Mouse (Mus musculus): Measurements from ENCODE around the gene Ccdc6. TPM values are rescaled to one million over a fixed set of nuclear protein-coding genes. Genes with fewer than 3 reads are reported as not detected.

Gene Ccdc6
- polyA plus RNA-seq (2014; fragmentation: Nextera tagmentation; extraction: Ambion mirVana), result 29.6 and 30.1 TPM in 2 replicates

DNA sequence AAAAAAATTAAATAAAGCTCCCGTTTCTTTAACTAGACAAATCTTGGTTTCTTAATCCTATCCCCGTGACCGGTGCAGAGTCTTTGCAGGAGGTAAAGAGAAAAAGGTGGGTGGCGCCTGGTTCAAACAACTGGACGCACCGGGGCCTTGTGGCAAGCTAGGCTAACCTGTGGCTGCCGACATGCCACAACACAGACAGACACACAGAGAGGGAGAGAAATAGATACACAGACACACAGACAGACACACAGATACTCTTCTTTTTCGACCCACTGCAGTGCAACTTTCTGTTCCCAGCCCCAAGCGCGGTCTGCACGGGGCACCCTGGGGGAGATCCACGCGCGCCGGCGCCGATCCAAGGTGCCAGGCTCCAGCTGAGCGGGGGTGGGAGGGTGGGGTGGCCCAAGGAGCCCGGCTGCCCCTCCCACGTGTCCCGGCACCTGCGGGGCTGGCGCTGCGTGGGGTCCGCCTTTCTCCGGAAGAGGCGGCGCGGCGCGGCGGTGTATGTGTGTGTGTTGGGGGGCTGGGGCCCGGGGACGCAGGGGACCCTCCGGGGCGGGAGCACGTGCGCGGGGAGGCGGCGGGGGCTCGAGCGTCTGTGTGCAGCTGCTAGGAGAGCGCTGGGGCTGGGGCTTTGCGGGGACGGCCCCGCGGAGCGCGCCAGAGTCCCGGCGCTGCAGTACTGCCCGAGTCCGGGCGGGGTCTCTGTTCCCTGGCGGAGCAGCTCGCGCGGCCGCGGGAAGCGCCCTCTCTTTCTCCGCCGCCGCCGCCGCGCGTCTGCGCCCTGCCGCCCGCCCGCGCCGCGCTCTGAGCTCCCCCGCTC, at the start of gene Ccdc6:
TSS of gene Ccdc6 (plus strand) at position 756 of the 823 bp plus-strand sequence.
- Histone ChIP-seq H3K4me1 (replicated peaks; ENCODE audit: control insufficient read depth, insufficient read depth, low read length) (peaks cover 16% of the 10 kb centered on the region), H3K4me2 (replicated peaks) (peak within 1 kb of the TSS; percentile 88), H3K4me3 (replicated peaks; ENCODE audit: low read length) (peak within 1 kb of the TSS; percentile 72), H3K27me3 (ENCODE audit: control insufficient read depth, insufficient read depth, low read length) (no peaks in the 10 kb centered on the region), H3K36me3 (replicated peaks; ENCODE audit: control insufficient read depth, insufficient read depth) (no peaks in the 10 kb centered on the region), H3K27ac (peak within 1 kb of the TSS; percentile 82), H3K9me3 (ENCODE audit: control insufficient read depth, low read length) (no peaks in the 10 kb centered on the region), H3K9ac (peak within 1 kb of the TSS; percentile 83)
- ATAC-seq (ENCODE audit: low FRiP score), result peak; percentile 90
- DNase-seq (ENCODE audit: low spot score), result peak; percentile 85
- WGBS, result 1% methylated on average over 43 of the region's 77 CpGs

DNA sequence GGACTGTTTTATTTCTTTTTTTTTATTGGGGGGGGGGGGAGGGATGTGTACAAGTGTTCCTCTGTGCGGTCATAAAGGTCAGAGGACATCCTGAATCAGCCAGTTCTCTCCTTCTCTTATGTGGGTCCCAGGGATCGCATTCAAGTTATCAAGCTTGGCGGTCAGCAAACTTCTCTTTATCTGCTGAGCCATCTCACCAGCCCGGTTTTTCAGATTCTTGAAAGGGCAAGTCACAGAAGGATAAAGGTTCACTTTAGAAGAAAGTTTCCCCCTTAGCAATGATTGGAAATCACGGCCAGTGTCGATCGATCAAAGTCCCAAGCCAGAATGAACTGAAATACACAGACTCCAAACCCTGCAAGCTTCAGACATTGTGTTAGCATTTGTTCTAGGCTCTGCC, 47.1 kb upstream of the Ccdc6 start:
- WGBS, result 91% methylated on average over 7 of the region's 7 CpGs
- ATAC-seq (ENCODE audit: low FRiP score) (no peak), DNase-seq (ENCODE audit: low spot score) (no peak)
- Histone ChIP-seq H3K4me3 (replicated peaks; ENCODE audit: low read length) (no peak overlapping the region), H3K27ac (no peak overlapping the region), H3K36me3 (replicated peaks; ENCODE audit: control insufficient read depth, insufficient read depth) (no peaks in the 10 kb centered on the region), H3K4me2 (replicated peaks) (no peak overlapping the region), H3K27me3 (ENCODE audit: control insufficient read depth, insufficient read depth, low read length) (no peaks in the 10 kb centered on the region), H3K9me3 (ENCODE audit: control insufficient read depth, low read length) (0 out of 2 replicates have a peak, but pooled peaks cover 4% of the 10 kb centered on the region), H3K4me1 (replicated peaks; ENCODE audit: control insufficient read depth, insufficient read depth, low read length) (no peaks in the 10 kb centered on the region), H3K9ac (no peak overlapping the region)

DNA sequence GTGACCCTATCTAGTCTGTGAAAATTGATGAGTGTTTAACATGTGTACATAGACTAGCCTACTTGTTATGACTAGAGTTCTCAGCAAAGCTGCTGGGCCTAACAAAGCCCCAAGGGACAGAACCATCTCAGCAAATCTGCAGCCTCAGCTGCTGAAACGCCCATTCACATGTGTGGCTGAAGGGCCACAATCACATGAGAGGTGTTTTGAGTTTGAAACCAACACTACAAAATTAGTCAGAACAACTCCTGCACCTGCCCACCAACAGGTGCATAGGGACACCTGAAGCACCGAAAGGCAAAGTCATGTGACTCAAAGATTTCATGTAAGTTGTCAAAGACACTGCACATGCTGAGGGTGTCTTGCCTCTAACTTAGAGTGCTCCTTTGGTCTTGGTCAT, 41.6 kb upstream of the Ccdc6 start:
- Histone ChIP-seq H3K4me2 (replicated peaks) (no peak overlapping the region), H3K36me3 (replicated peaks; ENCODE audit: control insufficient read depth, insufficient read depth) (no peaks in the 10 kb centered on the region), H3K9ac (no peak overlapping the region), H3K4me3 (replicated peaks; ENCODE audit: low read length) (no peak overlapping the region), H3K27ac (no peak overlapping the region), H3K9me3 (ENCODE audit: control insufficient read depth, low read length) (0 out of 2 replicates have a peak, but pooled peaks cover 4% of the 10 kb centered on the region), H3K27me3 (ENCODE audit: control insufficient read depth, insufficient read depth, low read length) (no peaks in the 10 kb centered on the region), H3K4me1 (replicated peaks; ENCODE audit: control insufficient read depth, insufficient read depth, low read length) (no peaks in the 10 kb centered on the region; the same call in 1 of the 2 replicates)
- DNase-seq (ENCODE audit: low spot score), result no peak
- 94% methylated on average over 2 of the region's 2 CpGs for WGBS
- ATAC-seq (ENCODE audit: low FRiP score), result no peak

DNA sequence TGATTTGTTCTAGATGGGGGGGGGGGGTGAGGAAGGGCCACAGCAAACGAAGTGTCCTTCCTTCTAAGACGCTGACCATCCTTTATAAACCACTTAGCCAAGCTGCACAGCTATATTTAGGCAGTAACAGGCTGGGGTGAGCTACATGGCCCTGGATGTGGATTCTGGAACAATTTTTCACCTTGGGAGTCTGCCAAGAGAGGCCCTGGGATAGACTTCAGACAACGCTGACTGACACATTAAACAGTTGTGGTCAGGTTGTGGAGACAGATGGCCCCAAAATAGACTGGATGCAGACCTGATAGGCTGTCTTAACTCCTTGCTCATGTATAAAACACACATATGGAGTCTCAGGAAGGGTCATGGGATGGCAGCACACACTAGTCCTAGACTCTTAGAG, 39.9 kb upstream of the Ccdc6 start:
- Histone ChIP-seq H3K4me1 (replicated peaks; ENCODE audit: control insufficient read depth, insufficient read depth, low read length) (no peaks in the 10 kb centered on the region; the same call in 1 of the 2 replicates), H3K27ac (no peak overlapping the region), H3K27me3 (ENCODE audit: control insufficient read depth, insufficient read depth, low read length) (no peaks in the 10 kb centered on the region), H3K9me3 (ENCODE audit: control insufficient read depth, low read length) (0 out of 2 replicates have a peak, but pooled peaks cover 4% of the 10 kb centered on the region), H3K36me3 (replicated peaks; ENCODE audit: control insufficient read depth, insufficient read depth) (no peaks in the 10 kb centered on the region), H3K4me3 (replicated peaks; ENCODE audit: low read length) (no peak overlapping the region), H3K4me2 (replicated peaks) (no peak overlapping the region), H3K9ac (no peak overlapping the region)
- ATAC-seq (ENCODE audit: low FRiP score) (no peak), DNase-seq (ENCODE audit: low spot score) (no peak)
- WGBS, result 88% methylated on average over 3 of the region's 3 CpGs

DNA sequence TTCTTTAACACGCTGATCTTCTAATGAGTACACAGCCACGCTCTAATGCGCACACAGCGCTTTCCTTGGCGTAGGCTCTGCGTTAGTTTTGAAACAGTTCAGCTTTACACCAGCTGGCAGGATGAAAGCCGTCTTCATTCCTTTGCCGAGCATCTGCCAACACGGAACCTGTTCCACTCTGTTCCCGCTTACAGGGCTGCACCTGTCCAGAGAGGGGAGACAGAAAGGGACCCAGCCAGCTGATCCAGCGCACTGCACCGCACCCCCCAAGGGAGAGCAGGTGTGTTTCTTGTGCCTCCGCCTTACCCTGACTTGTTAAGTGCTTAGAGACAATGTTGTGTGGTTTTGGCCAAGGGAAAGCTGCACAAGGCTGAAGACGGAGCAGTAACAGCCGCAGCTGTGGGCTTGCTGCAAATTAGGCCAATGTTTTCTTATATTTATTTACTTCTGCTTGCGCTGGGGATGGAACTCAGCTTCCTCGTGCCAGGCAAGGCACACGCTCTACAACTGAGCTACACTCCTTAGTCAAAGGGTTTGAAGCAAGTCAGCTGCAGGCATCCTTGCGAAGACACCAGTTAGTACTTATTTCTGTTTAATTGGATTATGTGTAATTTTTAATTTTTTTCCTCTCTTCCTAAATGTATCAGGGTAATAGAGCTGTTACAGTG, 36.8 kb upstream of the Ccdc6 start:
- ATAC-seq (ENCODE audit: low FRiP score) (peak; percentile 34; the same call in 1 of the 2 replicates), DNase-seq (ENCODE audit: low spot score) (no peak)
- Histone ChIP-seq H3K9me3 (ENCODE audit: control insufficient read depth, low read length) (no peaks in the 10 kb centered on the region), H3K4me1 (replicated peaks; ENCODE audit: control insufficient read depth, insufficient read depth, low read length) (no peaks in the 10 kb centered on the region; the same call in 1 of the 2 replicates), H3K9ac (no peak overlapping the region), H3K27me3 (ENCODE audit: control insufficient read depth, insufficient read depth, low read length) (no peaks in the 10 kb centered on the region), H3K4me2 (replicated peaks) (no peak overlapping the region), H3K27ac (no peak overlapping the region), H3K36me3 (replicated peaks; ENCODE audit: control insufficient read depth, insufficient read depth) (no peaks in the 10 kb centered on the region), H3K4me3 (replicated peaks; ENCODE audit: low read length) (no peak overlapping the region)
- WGBS, result 72% methylated on average over 19 of the region's 19 CpGs

DNA sequence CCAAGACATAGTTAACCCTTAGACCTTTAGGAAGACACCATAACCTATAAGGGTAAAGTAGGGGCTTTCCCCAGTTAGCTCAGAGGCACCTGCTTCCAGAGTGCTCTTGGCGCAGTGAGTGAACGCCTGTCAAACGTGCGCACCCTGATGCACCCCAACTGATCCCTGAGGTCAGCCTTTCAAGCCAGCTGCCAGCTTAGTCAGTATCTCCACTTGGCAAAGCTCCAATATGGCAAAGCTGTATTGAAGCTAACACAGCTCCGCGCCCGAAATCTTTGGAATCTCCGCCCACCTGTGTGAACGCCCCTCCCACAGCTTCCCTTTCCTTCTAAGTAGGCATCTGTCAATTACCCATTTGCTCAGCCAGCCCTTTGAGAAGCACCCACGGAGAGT, 36.2 kb upstream of the Ccdc6 start:
- Histone ChIP-seq H3K36me3 (replicated peaks; ENCODE audit: control insufficient read depth, insufficient read depth) (no peaks in the 10 kb centered on the region), H3K4me3 (replicated peaks; ENCODE audit: low read length) (no peak overlapping the region), H3K4me2 (replicated peaks) (no peak overlapping the region), H3K27me3 (ENCODE audit: control insufficient read depth, insufficient read depth, low read length) (no peaks in the 10 kb centered on the region), H3K9ac (no peak overlapping the region), H3K27ac (no peak overlapping the region), H3K9me3 (ENCODE audit: control insufficient read depth, low read length) (no peaks in the 10 kb centered on the region), H3K4me1 (replicated peaks; ENCODE audit: control insufficient read depth, insufficient read depth, low read length) (no peaks in the 10 kb centered on the region; the same call in 1 of the 2 replicates)
- WGBS, result 34% methylated on average over 10 of the region's 10 CpGs
- ATAC-seq (ENCODE audit: low FRiP score), result no peak; the same call in 1 of the 2 replicates
- DNase-seq (ENCODE audit: low spot score), result no peak

DNA sequence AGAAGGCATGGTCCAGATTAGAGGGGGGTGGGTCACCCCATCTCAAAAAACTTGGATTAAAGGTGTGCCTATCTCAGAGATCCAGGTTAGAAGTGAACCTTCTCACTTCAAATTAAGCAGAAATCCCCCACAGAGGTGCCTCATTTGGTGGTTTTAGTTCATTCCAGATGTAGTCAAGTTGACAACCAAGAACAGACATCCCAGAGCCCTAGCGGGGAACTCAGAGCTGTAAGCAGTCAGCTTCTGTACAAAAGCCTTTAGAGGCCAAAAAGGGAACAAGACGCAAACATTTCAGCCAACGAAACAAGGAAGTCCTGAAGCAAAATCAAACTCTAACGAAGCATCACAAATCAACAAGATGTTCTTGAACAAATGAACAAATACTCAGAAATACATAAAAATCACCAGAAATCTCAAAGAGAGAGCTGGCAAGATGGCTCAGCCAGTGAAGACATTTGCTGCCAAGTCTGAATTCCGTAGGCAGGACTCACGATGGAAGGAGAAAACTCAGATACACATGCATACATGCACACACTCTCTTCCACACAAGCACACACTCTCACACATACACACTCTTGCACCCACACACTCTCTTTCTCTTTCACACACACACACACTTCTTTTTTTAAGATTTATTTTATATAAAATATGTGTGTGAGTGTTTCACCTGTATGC, 32.9 kb upstream of the Ccdc6 start:
- H3K9ac ChIP-seq, result no peak overlapping the region
- H3K4me3 ChIP-seq (replicated peaks; ENCODE audit: low read length), result no peak overlapping the region
- H3K36me3 ChIP-seq (replicated peaks; ENCODE audit: control insufficient read depth, insufficient read depth), result no peaks in the 10 kb centered on the region
- H3K27me3 ChIP-seq (ENCODE audit: control insufficient read depth, insufficient read depth, low read length), result no peaks in the 10 kb centered on the region
- H3K4me1 ChIP-seq (replicated peaks; ENCODE audit: control insufficient read depth, insufficient read depth, low read length), result peaks cover 5% of the 10 kb centered on the region; the same call in 1 of the 2 replicates
- no peak overlapping the region for H3K4me2 ChIP-seq (replicated peaks)
- ATAC-seq (ENCODE audit: low FRiP score) (no peak), DNase-seq (ENCODE audit: low spot score) (no peak)
- 88% methylated on average over 6 of the region's 6 CpGs for WGBS
- H3K9me3 ChIP-seq (ENCODE audit: control insufficient read depth, low read length), result no peaks in the 10 kb centered on the region
- H3K27ac ChIP-seq, result no peak overlapping the region

DNA sequence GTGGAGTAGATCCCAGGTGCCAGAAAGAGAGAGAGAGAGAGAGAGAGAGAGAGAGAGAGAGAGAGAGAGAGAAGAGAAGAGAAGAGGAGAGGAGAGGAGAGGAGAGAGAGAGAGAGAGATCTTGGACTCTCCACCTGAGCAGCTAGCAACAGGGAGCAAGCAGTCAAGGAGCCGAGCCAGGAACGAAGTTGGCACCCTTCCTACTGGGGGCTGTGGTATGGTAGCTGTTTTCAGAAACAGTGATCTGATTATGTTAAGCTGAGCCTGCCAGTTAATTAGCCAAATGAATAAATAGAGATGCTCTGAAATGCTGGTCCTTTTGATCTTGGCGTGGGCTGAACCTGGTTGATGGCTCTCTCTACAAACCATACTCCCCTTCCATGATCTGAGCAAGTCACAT, 31.7 kb upstream of the Ccdc6 start:
- Histone ChIP-seq H3K27me3 (ENCODE audit: control insufficient read depth, insufficient read depth, low read length) (no peaks in the 10 kb centered on the region), H3K9ac (no peak overlapping the region), H3K4me3 (replicated peaks; ENCODE audit: low read length) (no peak overlapping the region), H3K4me1 (replicated peaks; ENCODE audit: control insufficient read depth, insufficient read depth, low read length) (peaks cover 5% of the 10 kb centered on the region; the same call in 1 of the 2 replicates), H3K36me3 (replicated peaks; ENCODE audit: control insufficient read depth, insufficient read depth) (no peaks in the 10 kb centered on the region), H3K4me2 (replicated peaks) (no peak overlapping the region), H3K27ac (no peak overlapping the region), H3K9me3 (ENCODE audit: control insufficient read depth, low read length) (no peaks in the 10 kb centered on the region)
- no peak for ATAC-seq (ENCODE audit: low FRiP score)
- DNase-seq (ENCODE audit: low spot score), result no peak
- WGBS, result 59% methylated on average over 3 of the region's 3 CpGs

All from hindbrain, embryonic 14.5 days (tissue).